Mouse (Mus musculus) lung, postnatal 0 days (tissue): ENCODE measurements around the gene Phf14. TPM values are rescaled to one million over a fixed set of nuclear protein-coding genes. Genes with fewer than 3 reads are reported as not detected.

Experiments used
- ATAC-seq: fragments of 200-750 bp; cut with Nextera tagmentation; 2 replicates; pipeline ENCODE4 v1.8.0; 2017; ENCODE audit warnings: moderate library complexity
- DNase-seq: peaks from one replicate; pipeline ENCODE4 v3.0.0-alpha.2; 2016; ENCODE audit warnings: low spot score
- H3K27ac ChIP-seq: fragments of 300-500 bp; sonication (generic); 2 replicates; pipeline ENCODE4 v1.5.1; 2014; ENCODE audit warnings: antibody characterized with exemption, mild to moderate bottlenecking, low read length, mixed read lengths
- H3K27me3 ChIP-seq: fragments of 300-500 bp; sonication (generic); replicated peaks from 2 replicates; pipeline ENCODE4 v1.6.1; 2014; ENCODE audit warnings: low read length, mixed read lengths; ENCODE audit not compliant: insufficient read depth
- H3K36me3 ChIP-seq: fragments of 300-500 bp; sonication (generic); 2 replicates; pipeline ENCODE4 v1.6.1; 2014; ENCODE audit warnings: low read length, mixed read lengths; ENCODE audit not compliant: insufficient read depth
- H3K4me1 ChIP-seq: fragments of 300-500 bp; sonication (generic); 2 replicates; pipeline ENCODE4 v1.6.1; 2014; ENCODE audit warnings: antibody characterized with exemption, low read depth, low read length, mixed read lengths; ENCODE audit not compliant: insufficient read depth
- H3K4me2 ChIP-seq: fragments of 300-500 bp; sonication (generic); replicated peaks from 2 replicates; pipeline ENCODE4 v1.6.1; 2014; ENCODE audit warnings: low read depth, mild to moderate bottlenecking, low read length, moderate library complexity, mixed read lengths
- H3K4me3 ChIP-seq: fragments of 300-500 bp; sonication (generic); 2 replicates; pipeline ENCODE4 v1.5.1; 2014; ENCODE audit warnings: low read depth, low read length
- H3K9ac ChIP-seq: fragments of 300-500 bp; sonication (generic); replicated peaks from 2 replicates; pipeline ENCODE4 v1.6.1; 2014; ENCODE audit warnings: low read depth, mild to moderate bottlenecking
- H3K9me3 ChIP-seq: fragments of 300-500 bp; sonication (generic); 2 replicates; pipeline ENCODE4 v1.6.1; 2016; ENCODE audit warnings: low read length, mixed read lengths
- CTCF ChIP-seq: IDR thresholded peaks from 2 replicates; pipeline ENCODE4 v1.5.1; 2016; ENCODE audit warnings: antibody characterized with exemption, mild to moderate bottlenecking
- EP300 ChIP-seq: IDR thresholded peaks from 2 replicates; pipeline ENCODE4 v1.6.1; 2016; ENCODE audit warnings: antibody characterized with exemption, mild to moderate bottlenecking, control low read depth
- WGBS: fragments of 180-500 bp; shearing (Covaris S2); extraction: QIAGEN DNeasy Blood & Tissue Kit; methylation state at CpG from one replicate; pipeline ENCODE4 v1.1.7; 2014; 5-methylcytosine and 5-hydroxymethylcytosine counted together
- polyA plus RNA-seq: library from polyadenylated mRNA; unstranded; fragments of >200 nt; fragmentation: Nextera tagmentation; extraction: Ambion mirVana; gene quantifications from 2 replicates; pipeline ENCODE4 v1.2.1, GENCODE M21; 2015

The Phf14 gene
- polyA plus RNA-seq, 1 experiment from 2014 or later, result 50.0 TPM

GRCm38 (mm10) chr6:12014733-12015132 lies 107.1 kb downstream of the Phf14 start:
- Histone ChIP-seq H3K4me1 (no peaks in the 10 kb centered on the region), H3K9me3 (no peaks in the 10 kb centered on the region), H3K4me2 (no peak overlapping the region), H3K27me3 (no peaks in the 10 kb centered on the region), H3K9ac (no peak overlapping the region), H3K27ac (no peak overlapping the region), H3K4me3 (no peak overlapping the region), H3K36me3 (no peaks in the 10 kb centered on the region)
- DNase-seq (no peak), ATAC-seq (no peak)
- WGBS, result 88% methylated on average over 2 of the region's 2 CpGs
- no peak for TF ChIP-seq EP300
- TF ChIP-seq CTCF, result no peak

GRCm38 (mm10) chr6:12019736-12020135 lies 112.1 kb downstream of the Phf14 start:
- H3K27ac ChIP-seq, result no peak overlapping the region
- no peaks in the 10 kb centered on the region for H3K27me3 ChIP-seq
- H3K4me2 ChIP-seq, result no peak overlapping the region
- H3K36me3 ChIP-seq, result 0 out of 2 replicates have a peak, but pooled peaks cover 6% of the 10 kb centered on the region
- H3K4me1 ChIP-seq, result no peaks in the 10 kb centered on the region
- WGBS, result 39% methylated on average over 1 of the region's 1 CpGs
- no peak overlapping the region for H3K9ac ChIP-seq
- no peak for TF ChIP-seq EP300
- TF ChIP-seq CTCF, result no peak
- no peak overlapping the region for H3K4me3 ChIP-seq
- DNase-seq (no peak), ATAC-seq (no peak)
- H3K9me3 ChIP-seq, result no peaks in the 10 kb centered on the region

GRCm38 (mm10) chr6:12020156-12020555 lies 112.5 kb downstream of the Phf14 start:
- H3K27ac ChIP-seq, result no peak overlapping the region
- no peaks in the 10 kb centered on the region for H3K27me3 ChIP-seq
- H3K9ac ChIP-seq, result no peak overlapping the region
- no peak for DNase-seq
- no peak for ATAC-seq
- H3K4me1 ChIP-seq, result no peaks in the 10 kb centered on the region
- 75% methylated on average over 3 of the region's 3 CpGs for WGBS
- no peak overlapping the region for H3K4me3 ChIP-seq
- H3K4me2 ChIP-seq, result no peak overlapping the region
- H3K36me3 ChIP-seq, result 0 out of 2 replicates have a peak, but pooled peaks cover 6% of the 10 kb centered on the region
- no peak for TF ChIP-seq EP300
- no peak for TF ChIP-seq CTCF
- no peaks in the 10 kb centered on the region for H3K9me3 ChIP-seq

GRCm38 (mm10) chr6:12020738-12021137 lies 113.1 kb downstream of the Phf14 start:
- no peak overlapping the region for H3K4me3 ChIP-seq
- TF ChIP-seq CTCF, result no peak
- no peak for TF ChIP-seq EP300
- no peaks in the 10 kb centered on the region for H3K9me3 ChIP-seq
- no peak for DNase-seq
- H3K36me3 ChIP-seq, result 0 out of 2 replicates have a peak, but pooled peaks cover 6% of the 10 kb centered on the region
- WGBS, result 81% methylated on average over 4 of the region's 4 CpGs
- H3K9ac ChIP-seq, result no peak overlapping the region
- H3K4me2 ChIP-seq, result no peak overlapping the region
- ATAC-seq, result no peak
- H3K27me3 ChIP-seq, result no peaks in the 10 kb centered on the region
- H3K27ac ChIP-seq, result no peak overlapping the region
- no peaks in the 10 kb centered on the region for H3K4me1 ChIP-seq

- Histone ChIP-seq H3K9ac (no peak overlapping the region), H3K4me2 (no peak overlapping the region), H3K27me3 (no peaks in the 10 kb centered on the region), H3K36me3 (0 out of 2 replicates have a peak, but pooled peaks cover 6% of the 10 kb centered on the region), H3K27ac (no peak overlapping the region), H3K4me1 (no peaks in the 10 kb centered on the region), H3K4me3 (no peak overlapping the region), H3K9me3 (no peaks in the 10 kb centered on the region)
- ATAC-seq (no peak), DNase-seq (no peak)
- WGBS, result 95% methylated on average over 4 of the region's 4 CpGs
- no peak for TF ChIP-seq EP300
- no peak for TF ChIP-seq CTCF
These were observed 113.9 kb downstream of the Phf14 start for GRCm38 (mm10) chr6:12021480-12021879.

- Histone ChIP-seq H3K9ac (no peak overlapping the region), H3K4me3 (no peak overlapping the region), H3K27me3 (no peaks in the 10 kb centered on the region), H3K9me3 (no peaks in the 10 kb centered on the region), H3K36me3 (0 out of 2 replicates have a peak, but pooled peaks cover 6% of the 10 kb centered on the region), H3K4me1 (no peaks in the 10 kb centered on the region), H3K27ac (no peak overlapping the region), H3K4me2 (no peak overlapping the region)
- TF ChIP-seq CTCF, result no peak
- no peak for TF ChIP-seq EP300
- no peak for ATAC-seq
- 97% methylated on average over 2 of the region's 2 CpGs for WGBS
- DNase-seq, result no peak
These were observed 115.8 kb downstream of the Phf14 start for GRCm38 (mm10) chr6:12023395-12023794.
